Mouse (Mus musculus) heart, embryonic 12.5 days (tissue): ENCODE measurements around the gene C1qtnf3. TPM values are rescaled to one million over a fixed set of nuclear protein-coding genes. Genes with fewer than 3 reads are reported as not detected.

Experiments
- ATAC-seq: fragments of 200-750 bp; cut with Nextera tagmentation; 2 replicates; pipeline ENCODE4 v1.8.0; 2017; ENCODE audit warnings: moderate TSS enrichment, moderate library complexity; ENCODE audit not compliant: insufficient number of reproducible peaks, low FRiP score
- H3K27ac ChIP-seq: fragments of 300-500 bp; sonication (generic); 2 replicates; pipeline ENCODE4 v1.5.1; 2016; ENCODE audit warnings: mild to moderate bottlenecking, moderate library complexity; ENCODE audit not compliant: poor library complexity, severe bottlenecking
- H3K27me3 ChIP-seq: fragments of 300-500 bp; sonication (generic); replicated peaks from 2 replicates; pipeline ENCODE4 v1.6.1; 2016; ENCODE audit warnings: mild to moderate bottlenecking, moderate library complexity
- H3K36me3 ChIP-seq: fragments of 300-500 bp; sonication (generic); 2 replicates; pipeline ENCODE4 v1.6.1; 2016; ENCODE audit warnings: mild to moderate bottlenecking, moderate library complexity
- H3K4me1 ChIP-seq: fragments of 300-500 bp; sonication (generic); replicated peaks from 2 replicates; pipeline ENCODE4 v1.6.1; 2016; ENCODE audit warnings: mild to moderate bottlenecking
- H3K4me2 ChIP-seq: fragments of 300-500 bp; sonication (generic); 2 replicates; pipeline ENCODE4 v1.6.1; 2016; ENCODE audit warnings: mild to moderate bottlenecking, moderate library complexity
- H3K4me3 ChIP-seq: fragments of 300-500 bp; sonication (generic); 2 replicates; pipeline ENCODE4 v1.5.1; 2016; ENCODE audit warnings: mild to moderate bottlenecking
- H3K9ac ChIP-seq: fragments of 300-500 bp; sonication (generic); 2 replicates; pipeline ENCODE4 v1.6.1; 2016; ENCODE audit warnings: mild to moderate bottlenecking, moderate library complexity
- H3K9me3 ChIP-seq: fragments of 300-500 bp; sonication (generic); replicated peaks from 2 replicates; pipeline ENCODE4 v1.6.1; 2016; ENCODE audit warnings: mild to moderate bottlenecking, moderate library complexity
- WGBS: fragments of 180-500 bp; shearing (Covaris S2); methylation state at CpG from one replicate; pipeline ENCODE4 v1.1.7; 2016; 5-methylcytosine and 5-hydroxymethylcytosine counted together
- polyA plus RNA-seq: library from polyadenylated mRNA; unstranded; fragments of >200 nt; fragmentation: Nextera tagmentation; extraction: Ambion mirVana; gene quantifications from 2 replicates; pipeline ENCODE4 v1.2.1, GENCODE M21; 2016

C1qtnf3 gene
- polyA plus RNA-seq, 1 experiment from 2014 or later, result 0.14 TPM

- WGBS, result 88% methylated on average over 5 of the region's 5 CpGs
- H3K4me2 ChIP-seq, result no peak overlapping the region
- no peaks in the 10 kb centered on the region for H3K4me1 ChIP-seq
- H3K9me3 ChIP-seq, result no peaks in the 10 kb centered on the region
- H3K27me3 ChIP-seq, result no peaks in the 10 kb centered on the region; the same call in 1 of the 2 replicates
- H3K27ac ChIP-seq, result no peak overlapping the region
- H3K4me3 ChIP-seq, result no peak overlapping the region
- no peaks in the 10 kb centered on the region for H3K36me3 ChIP-seq
- ATAC-seq, result no peak
- no peak overlapping the region for H3K9ac ChIP-seq
Measured at GRCm38 (mm10) chr15:10928633-10929270, 23.4 kb upstream of the C1qtnf3 start.

- Histone ChIP-seq H3K9me3 (no peaks in the 10 kb centered on the region), H3K4me3 (no peak overlapping the region), H3K4me2 (no peak overlapping the region), H3K9ac (no peak overlapping the region), H3K27me3 (no peaks in the 10 kb centered on the region), H3K4me1 (no peaks in the 10 kb centered on the region), H3K27ac (no peak overlapping the region), H3K36me3 (no peaks in the 10 kb centered on the region)
- 49% methylated on average over 1 of the region's 1 CpGs for WGBS
- no peak for ATAC-seq
Measured at GRCm38 (mm10) chr15:10933930-10934329, 18.2 kb upstream of the C1qtnf3 start.

- Histone ChIP-seq H3K4me2 (no peak overlapping the region), H3K36me3 (no peaks in the 10 kb centered on the region), H3K27ac (no peak overlapping the region), H3K4me3 (no peak overlapping the region), H3K4me1 (no peaks in the 10 kb centered on the region), H3K27me3 (no peaks in the 10 kb centered on the region), H3K9ac (no peak overlapping the region), H3K9me3 (no peaks in the 10 kb centered on the region)
- 75% methylated on average over 15 of the region's 15 CpGs for WGBS
- ATAC-seq, result no peak
Measured at GRCm38 (mm10) chr15:10940148-10941108, 11.7 kb upstream of the C1qtnf3 start.

GRCm38 (mm10) chr15:10941901-10942300 is 10.2 kb upstream of the C1qtnf3 start:
- Histone ChIP-seq H3K27me3 (no peaks in the 10 kb centered on the region), H3K4me3 (no peak overlapping the region), H3K27ac (no peak overlapping the region), H3K36me3 (no peaks in the 10 kb centered on the region), H3K9me3 (no peaks in the 10 kb centered on the region), H3K4me1 (no peaks in the 10 kb centered on the region), H3K4me2 (no peak overlapping the region), H3K9ac (no peak overlapping the region)
- 74% methylated on average over 6 of the region's 6 CpGs for WGBS
- ATAC-seq, result no peak

GRCm38 (mm10) chr15:10947852-10948251 is 4.3 kb upstream of the C1qtnf3 start:
- 71% methylated on average over 1 of the region's 1 CpGs for WGBS
- Histone ChIP-seq H3K36me3 (no peaks in the 10 kb centered on the region), H3K27ac (no peak overlapping the region), H3K4me1 (no peaks in the 10 kb centered on the region), H3K4me3 (no peak overlapping the region), H3K9ac (no peak overlapping the region), H3K27me3 (0 out of 2 replicates have a peak, but pooled peaks cover 4% of the 10 kb centered on the region), H3K4me2 (no peak overlapping the region), H3K9me3 (no peaks in the 10 kb centered on the region)
- ATAC-seq, result no peak

- H3K4me1 ChIP-seq, result no peaks in the 10 kb centered on the region
- no peak overlapping the region for H3K4me2 ChIP-seq
- no peak overlapping the region for H3K27ac ChIP-seq
- H3K4me3 ChIP-seq, result no peak overlapping the region
- H3K27me3 ChIP-seq, result peaks cover 8% of the 10 kb centered on the region; the same call in 1 of the 2 replicates
- no peaks in the 10 kb centered on the region for H3K9me3 ChIP-seq
- 54% methylated on average over 4 of the region's 4 CpGs for WGBS
- ATAC-seq, result no peak
- no peaks in the 10 kb centered on the region for H3K36me3 ChIP-seq
- H3K9ac ChIP-seq, result no peak overlapping the region
Measured at GRCm38 (mm10) chr15:10952760-10953305, 701 bp downstream of the C1qtnf3 start.

GRCm38 (mm10) chr15:10953465-10953864 is 1.3 kb downstream of the C1qtnf3 start:
- H3K9me3 ChIP-seq, result no peaks in the 10 kb centered on the region
- H3K36me3 ChIP-seq, result no peaks in the 10 kb centered on the region
- H3K9ac ChIP-seq, result no peak overlapping the region
- no peak overlapping the region for H3K4me3 ChIP-seq
- ATAC-seq, result no peak
- no peak overlapping the region for H3K27ac ChIP-seq
- H3K4me1 ChIP-seq, result no peaks in the 10 kb centered on the region
- peaks cover 8% of the 10 kb centered on the region; the same call in 1 of the 2 replicates for H3K27me3 ChIP-seq
- 76% methylated on average over 1 of the region's 1 CpGs for WGBS
- no peak overlapping the region for H3K4me2 ChIP-seq

- no peaks in the 10 kb centered on the region for H3K9me3 ChIP-seq
- no peak overlapping the region for H3K4me3 ChIP-seq
- H3K27me3 ChIP-seq, result peaks cover 8% of the 10 kb centered on the region; the same call in 1 of the 2 replicates
- WGBS, result 79% methylated on average over 6 of the region's 6 CpGs
- ATAC-seq, result no peak
- no peak overlapping the region for H3K27ac ChIP-seq
- no peaks in the 10 kb centered on the region for H3K4me1 ChIP-seq
- no peak overlapping the region for H3K9ac ChIP-seq
- no peaks in the 10 kb centered on the region for H3K36me3 ChIP-seq
- H3K4me2 ChIP-seq, result no peak overlapping the region
Measured at GRCm38 (mm10) chr15:10954381-10955016, 2.4 kb downstream of the C1qtnf3 start.

- Histone ChIP-seq H3K36me3 (no peaks in the 10 kb centered on the region), H3K9ac (no peak overlapping the region), H3K27ac (no peak overlapping the region), H3K27me3 (peaks cover 8% of the 10 kb centered on the region; the same call in 1 of the 2 replicates), H3K4me1 (no peaks in the 10 kb centered on the region), H3K9me3 (no peaks in the 10 kb centered on the region), H3K4me2 (no peak overlapping the region), H3K4me3 (no peak overlapping the region)
- 71% methylated on average over 5 of the region's 5 CpGs for WGBS
- ATAC-seq, result no peak
Measured at GRCm38 (mm10) chr15:10955156-10955555, 3.0 kb downstream of the C1qtnf3 start.

- Histone ChIP-seq H3K9ac (no peak overlapping the region), H3K27ac (no peak overlapping the region), H3K36me3 (no peaks in the 10 kb centered on the region), H3K4me3 (no peak overlapping the region), H3K4me2 (no peak overlapping the region), H3K9me3 (no peaks in the 10 kb centered on the region), H3K4me1 (no peaks in the 10 kb centered on the region), H3K27me3 (peaks cover 8% of the 10 kb centered on the region; the same call in 1 of the 2 replicates)
- 67% methylated on average over 3 of the region's 3 CpGs for WGBS
- ATAC-seq, result no peak
Measured at GRCm38 (mm10) chr15:10956706-10957105, 4.6 kb downstream of the C1qtnf3 start.
